ENCODE assay signal across 14 mouse cellular contexts in the genomic region with DNA sequence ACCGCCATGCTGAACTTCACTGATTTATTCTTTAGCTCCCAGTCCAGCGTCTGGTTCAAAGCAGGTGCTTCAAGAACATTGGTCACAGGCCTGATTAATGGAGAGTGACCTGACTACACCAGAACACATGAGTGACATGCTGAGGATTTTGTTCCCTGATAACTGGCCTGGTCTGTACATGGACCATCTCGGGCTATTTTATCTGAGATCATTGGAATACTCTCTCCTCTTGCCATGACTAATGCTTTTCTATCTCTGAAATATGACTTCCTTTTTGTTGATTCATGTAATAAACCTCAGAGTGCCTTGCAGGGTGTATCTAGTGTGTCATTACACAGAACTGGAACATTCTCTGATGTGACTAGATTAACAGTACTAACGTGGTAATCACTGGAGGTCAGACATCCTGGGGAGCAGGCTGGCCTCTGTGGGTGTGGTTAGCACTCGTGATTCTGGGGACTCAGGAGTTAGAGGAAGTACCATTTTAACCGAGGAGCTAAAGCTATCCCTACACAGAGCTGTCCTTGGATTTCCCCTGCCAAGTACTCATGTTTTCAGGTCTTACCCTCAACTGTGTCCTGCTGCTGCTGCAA. TPM values are rescaled to one million over a fixed set of nuclear protein-coding genes. Genes with fewer than 3 reads are reported as not detected.
DNase-seq lines count a peak whose midpoint lies in the region; ATAC-seq and TF ChIP-seq lines count a peak whose summit lies in the region.
"Had no signal": no experiment of that assay in that cellular context is flagged by ENCODE, and none has a peak within 500 bp of the region (broad histone marks: within the 10 kb centered on the region; RNA-seq: fewer than 3 reads in every experiment).

A gene (plus strand): TSS at position 483 of the 593 bp plus-strand sequence.

- no peak within 1 kb of the TSS for H3K4me3 ChIP-seq in liver, adult 2 months (ENCODE audit: insufficient read depth, low read depth, low read length)
- H3K4me3 ChIP-seq in midbrain, embryonic 10.5 days: no peak within 1 kb of the TSS
- H3K4me3 ChIP-seq: forebrain, embryonic 12.5 days; neural tube, embryonic 13.5 days had no signal

- intact Hi-C loops in left cerebral cortex, postnatal 4 days (cut with DNase I): no loop called here

- H3K27ac ChIP-seq in liver, adult 2 months (replicated peaks; ENCODE audit: insufficient read depth, low read depth, low read length): no peak within 1 kb of the TSS
- H3K27ac ChIP-seq in midbrain, embryonic 10.5 days (replicated peaks): no peak within 1 kb of the TSS
- H3K27ac ChIP-seq: forebrain, embryonic 12.5 days; neural tube, embryonic 13.5 days had no signal

- no peaks in the 10 kb centered on the region for H3K36me3 ChIP-seq in liver, adult 2 months (ENCODE audit: control insufficient read depth, insufficient read depth, low read length)
- H3K36me3 ChIP-seq in midbrain, embryonic 10.5 days: no peaks in the 10 kb centered on the region
- H3K36me3 ChIP-seq: forebrain, embryonic 12.5 days; neural tube, embryonic 13.5 days had no signal

- H3K4me1 ChIP-seq in liver, adult 2 months (ENCODE audit: control insufficient read depth, insufficient read depth, low read length): no peaks in the 10 kb centered on the region
- H3K4me1 ChIP-seq in midbrain, embryonic 10.5 days: no peaks in the 10 kb centered on the region
- H3K4me1 ChIP-seq: forebrain, embryonic 12.5 days; neural tube, embryonic 13.5 days had no signal

- H3K9me3 ChIP-seq in midbrain, embryonic 10.5 days (replicated peaks): no peaks in the 10 kb centered on the region
- H3K9me3 ChIP-seq: forebrain, embryonic 12.5 days; neural tube, embryonic 13.5 days had no signal

- peak; percentile 15 to 71 for DNase-seq in adrenal gland, adult (ENCODE audit: inconsistent age in 2 of 2, low spot score in 1 of 2)
- DNase-seq in adrenal gland, postnatal 4 days (ENCODE audit: low spot score in 2 of 2): no peak
- DNase-seq in liver, adult 2 months (ENCODE audit: extremely low read depth, low read depth, low spot score): peak; percentile 13
- peak; percentile 60 to 70 for DNase-seq in monocyte, adult 2 months (ENCODE audit: low read depth in 1 of 2, low spot score in 2 of 2)
- no peak for DNase-seq in ovary, postnatal 14 days (ENCODE audit: low spot score)
- DNase-seq in midbrain, embryonic 10.5 days (ENCODE audit: low spot score): no peak
- no peak for DNase-seq in left cerebral cortex, postnatal 4 days
- DNase-seq: gastrocnemius, postnatal 36 days; heart, postnatal 14 days; kidney, adult 18-20 months; layer of hippocampus, postnatal 36 days had no signal

- WGBS in liver, adult 2 months: 74% methylated on average over 6 of the region's 6 CpGs
- WGBS in midbrain, embryonic 10.5 days: 85% methylated on average over 6 of the region's 6 CpGs

- no peaks in the 10 kb centered on the region for H3K79me2 ChIP-seq in liver, adult 2 months (ENCODE audit: control insufficient read depth, insufficient read depth, low read length)

- no peak for TF ChIP-seq CTCF in liver, adult 2 months (IDR thresholded peaks at IDR 0.05; ENCODE audit: low read depth, low read length)

- TF ChIP-seq POLR2A in liver, adult 2 months (IDR thresholded peaks at IDR 0.05; ENCODE audit: extremely low read depth, insufficient read depth, low read length): no peak

- no peaks in the 10 kb centered on the region for H3K27me3 ChIP-seq in liver, adult 2 months (ENCODE audit: control insufficient read depth, insufficient read depth, low read length)
- no peaks in the 10 kb centered on the region for H3K27me3 ChIP-seq in midbrain, embryonic 10.5 days (ENCODE audit: low read depth, poor library complexity, severe bottlenecking)
- H3K27me3 ChIP-seq: forebrain, embryonic 12.5 days; neural tube, embryonic 13.5 days had no signal

- ATAC-seq in activated CD4-positive, CD25-positive, alpha-beta regulatory T cell, adult 4 months: peak; percentile 80

- H3K9ac ChIP-seq in liver, adult 2 months (ENCODE audit: low read depth, low read length): no peak within 1 kb of the TSS
- H3K9ac ChIP-seq: forebrain, embryonic 12.5 days; neural tube, embryonic 13.5 days had no signal

RNA-seq across cellular contexts. Expression of the gene that starts here (rescaled TPM):
- 1 to 10 TPM in 1 of 2 experiments, under 1 TPM in 1; 0.98 to 1.0 TPM for total RNA-seq in adrenal gland, postnatal 4 days (2021)
- 1 to 10 TPM; 5.5 to 8.1 TPM for polyA plus RNA-seq in activated CD4-positive, CD25-positive, alpha-beta regulatory T cell, adult 4 months (2017; shearing (Covaris generic))
- total RNA-seq in liver, adult 2 months (2014; rRNA removed): 0.18 and 0.27 TPM in 2 replicates
- polyA plus RNA-seq in liver, adult 2 months (2012; rRNA removed): 0.02 TPM in 1 of 2 replicates, not detected in the other
- polyA plus RNA-seq in midbrain, embryonic 10.5 days (2016; fragmentation: Nextera tagmentation; extraction: Ambion mirVana): 0.04 and 0.14 TPM in 2 replicates
- total RNA-seq in left cerebral cortex, postnatal 4 days (2021): under 1 TPM; 0.44 to 0.79 TPM
- total RNA-seq: gastrocnemius, postnatal 36 days had no signal
- polyA plus RNA-seq: forebrain, embryonic 12.5 days had no signal

Comparison
In these comparisons a context has a peak if more than half of its experiments do, and no peak if none do; other contexts are left out.
1. DNase-seq: peak in adrenal gland, adult (2 of 2) and monocyte, adult 2 months (2 of 2); none in adrenal gland, postnatal 4 days (0 of 2), ovary, postnatal 14 days (single experiment), midbrain, embryonic 10.5 days (single experiment) and left cerebral cortex, postnatal 4 days (single experiment).
2. Peak in DNase-seq in liver, adult 2 months; RNA of the gene not detected or under 1 TPM.